Mouse (Mus musculus) limb, embryonic 12.5 days (tissue): ENCODE results near the gene Ubl4b. TPM values are rescaled to one million over a fixed set of nuclear protein-coding genes. Genes with fewer than 3 reads are reported as not detected.

ENCODE experiments used
- ATAC-seq: fragments of 200-750 bp; cut with Nextera tagmentation; 2 replicates; pipeline ENCODE4 v1.8.0; 2017; ENCODE audit warnings: low read depth, moderate TSS enrichment; ENCODE audit not compliant: insufficient number of reproducible peaks, insufficient read depth, low FRiP score, low TSS enrichment
- H3K27ac ChIP-seq: fragments of 300-500 bp; sonication (generic); 2 replicates; pipeline ENCODE4 v1.5.1; 2016; ENCODE audit warnings: mild to moderate bottlenecking, moderate library complexity
- H3K27me3 ChIP-seq: fragments of 300-500 bp; sonication (generic); 2 replicates; pipeline ENCODE4 v1.6.1; 2016; ENCODE audit warnings: mild to moderate bottlenecking, moderate library complexity
- H3K36me3 ChIP-seq: fragments of 300-500 bp; sonication (generic); 2 replicates; pipeline ENCODE4 v1.6.1; 2016; ENCODE audit warnings: mild to moderate bottlenecking, moderate library complexity
- H3K4me1 ChIP-seq: fragments of 300-500 bp; sonication (generic); replicated peaks from 2 replicates; pipeline ENCODE4 v1.6.1; 2016
- H3K4me2 ChIP-seq: fragments of 300-500 bp; sonication (generic); 2 replicates; pipeline ENCODE4 v1.6.1; 2016; ENCODE audit warnings: mild to moderate bottlenecking, moderate library complexity
- H3K4me3 ChIP-seq: fragments of 300-500 bp; sonication (generic); replicated peaks from 2 replicates; pipeline ENCODE4 v1.5.1; 2016; ENCODE audit warnings: mild to moderate bottlenecking
- H3K9ac ChIP-seq: fragments of 300-500 bp; sonication (generic); replicated peaks from 2 replicates; pipeline ENCODE4 v1.6.1; 2016; ENCODE audit warnings: mild to moderate bottlenecking, moderate library complexity
- H3K9me3 ChIP-seq: fragments of 300-500 bp; sonication (generic); 2 replicates; pipeline ENCODE4 v1.6.1; 2016; ENCODE audit warnings: mild to moderate bottlenecking, moderate library complexity
- WGBS: fragments of 180-500 bp; shearing (Covaris S2); methylation state at CpG from one replicate; pipeline ENCODE4 v1.1.7; 2016; 5-methylcytosine and 5-hydroxymethylcytosine counted together
- polyA plus RNA-seq: library from polyadenylated mRNA; unstranded; fragments of >200 nt; fragmentation: Nextera tagmentation; extraction: Ambion mirVana; gene quantifications from 2 replicates; pipeline ENCODE4 v1.2.1, GENCODE M21; 2016

Gene Ubl4b
- polyA plus RNA-seq, 1 experiment from 2014 or later, result 0.24 TPM

DNA sequence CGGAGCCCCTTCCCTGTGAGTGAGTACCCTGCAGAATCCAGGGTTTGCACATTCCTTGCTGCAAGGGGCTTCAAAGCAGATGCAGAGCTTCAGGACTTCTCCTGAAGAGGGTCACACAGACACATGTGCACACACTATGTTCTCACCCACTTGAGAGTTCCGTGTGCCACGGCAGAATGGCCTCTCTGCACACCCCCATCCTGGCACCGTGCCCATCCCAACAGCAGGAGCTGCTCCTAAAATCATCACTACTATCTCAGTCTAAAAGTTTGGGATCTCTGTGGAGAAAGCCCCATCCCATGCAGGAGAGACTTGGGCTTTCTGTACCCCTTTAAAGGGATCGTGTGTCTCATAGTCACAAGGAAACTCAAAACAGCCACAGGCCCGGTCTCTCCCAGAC lies 31.6 kb upstream of the Ubl4b start:
- H3K27me3 ChIP-seq, result peaks cover 88% of the 10 kb centered on the region
- H3K9ac ChIP-seq, result no peak overlapping the region

DNA sequence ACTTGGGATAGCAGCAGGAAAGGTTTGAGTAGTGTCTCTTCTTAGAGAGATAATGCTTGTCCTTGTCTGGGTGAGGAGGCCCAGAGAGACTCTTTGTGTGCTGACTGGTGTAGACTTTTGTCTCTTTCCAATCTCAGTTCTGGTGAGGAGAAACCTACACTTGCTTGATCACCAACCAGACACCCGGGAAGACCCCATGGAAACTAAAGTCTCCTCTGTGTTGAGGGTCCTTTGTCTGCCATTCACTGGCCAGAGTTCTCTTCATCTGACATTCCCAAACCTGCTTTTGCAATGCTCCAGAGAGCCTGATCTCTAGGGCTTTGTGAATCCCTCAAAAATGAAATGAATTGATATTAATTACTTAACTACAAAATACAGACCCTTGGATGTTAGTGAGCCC lies 29.0 kb upstream of the Ubl4b start:
- Histone ChIP-seq H3K36me3 (no peaks in the 10 kb centered on the region), H3K4me2 (peak overlapping the region; percentile 81), H3K9ac (no peak overlapping the region), H3K27me3 (peaks cover 91% of the 10 kb centered on the region), H3K4me3 (no peak overlapping the region), H3K27ac (no peak overlapping the region), H3K9me3 (no peaks in the 10 kb centered on the region), H3K4me1 (peaks cover 51% of the 10 kb centered on the region)
- ATAC-seq, result no peak
- WGBS, result 8% methylated on average over 1 of the region's 1 CpGs

More for the DNA sequence above, 31.6 kb upstream of the Ubl4b start:
- Histone ChIP-seq H3K36me3 (no peaks in the 10 kb centered on the region), H3K4me1 (peaks cover 38% of the 10 kb centered on the region), H3K9me3 (no peaks in the 10 kb centered on the region), H3K4me2 (no peak overlapping the region), H3K4me3 (no peak overlapping the region), H3K27ac (no peak overlapping the region)
- WGBS, result 64% methylated on average over 6 of the region's 6 CpGs
- ATAC-seq, result no peak

DNA sequence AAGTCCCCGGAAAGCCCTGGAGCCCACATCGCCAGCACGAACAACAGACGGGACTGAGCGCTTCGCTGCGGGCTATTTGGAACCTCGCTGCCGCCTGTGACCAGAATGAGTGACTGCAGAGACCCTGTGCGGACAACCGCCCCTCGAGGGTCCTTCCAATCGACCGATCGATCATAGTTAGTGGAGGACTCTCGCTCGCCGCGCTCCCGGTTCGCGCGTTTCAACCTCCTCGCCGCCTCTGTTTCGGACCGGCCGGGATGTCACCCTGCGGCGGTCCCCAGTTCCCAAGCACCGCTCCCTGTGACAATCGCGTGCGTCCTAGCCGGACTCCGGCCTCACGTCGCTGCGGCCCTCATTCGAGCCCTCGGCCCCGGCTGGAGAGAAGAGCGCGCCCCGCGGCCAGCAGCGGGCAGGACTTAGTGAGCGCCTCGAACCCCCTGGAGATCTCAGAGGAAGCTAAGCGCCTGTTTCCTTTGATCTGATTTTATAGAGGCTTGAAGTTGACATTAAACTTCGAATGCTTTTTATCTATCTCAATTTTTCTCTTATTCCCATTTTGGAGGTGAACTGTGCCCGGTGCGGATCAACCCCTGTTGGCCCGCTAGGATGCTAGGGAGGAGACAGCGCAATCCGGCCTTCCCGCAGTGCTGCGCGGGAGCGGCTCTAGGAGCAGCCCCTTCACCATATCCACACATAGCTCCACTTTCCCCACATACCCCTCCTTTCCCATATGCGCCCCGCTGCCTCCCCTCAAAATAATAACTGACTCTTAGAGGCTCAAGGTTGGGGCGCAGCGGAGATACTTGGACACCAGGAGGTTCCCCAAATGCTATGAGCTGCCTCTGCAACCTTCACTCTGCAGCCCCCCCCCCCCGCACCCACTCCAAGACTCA lies 28.2 kb upstream of the Ubl4b start:
- Histone ChIP-seq H3K27ac (no peak overlapping the region), H3K27me3 (peaks cover 88% of the 10 kb centered on the region), H3K36me3 (no peaks in the 10 kb centered on the region), H3K4me3 (peak overlapping the region; percentile 49), H3K9me3 (no peaks in the 10 kb centered on the region), H3K9ac (peak overlapping the region; percentile 63), H3K4me1 (peaks cover 51% of the 10 kb centered on the region), H3K4me2 (peak overlapping the region; percentile 81)
- ATAC-seq, result peak; percentile 16; the same call in 1 of the 2 replicates
- 1% methylated on average over 65 of the region's 65 CpGs for WGBS

DNA sequence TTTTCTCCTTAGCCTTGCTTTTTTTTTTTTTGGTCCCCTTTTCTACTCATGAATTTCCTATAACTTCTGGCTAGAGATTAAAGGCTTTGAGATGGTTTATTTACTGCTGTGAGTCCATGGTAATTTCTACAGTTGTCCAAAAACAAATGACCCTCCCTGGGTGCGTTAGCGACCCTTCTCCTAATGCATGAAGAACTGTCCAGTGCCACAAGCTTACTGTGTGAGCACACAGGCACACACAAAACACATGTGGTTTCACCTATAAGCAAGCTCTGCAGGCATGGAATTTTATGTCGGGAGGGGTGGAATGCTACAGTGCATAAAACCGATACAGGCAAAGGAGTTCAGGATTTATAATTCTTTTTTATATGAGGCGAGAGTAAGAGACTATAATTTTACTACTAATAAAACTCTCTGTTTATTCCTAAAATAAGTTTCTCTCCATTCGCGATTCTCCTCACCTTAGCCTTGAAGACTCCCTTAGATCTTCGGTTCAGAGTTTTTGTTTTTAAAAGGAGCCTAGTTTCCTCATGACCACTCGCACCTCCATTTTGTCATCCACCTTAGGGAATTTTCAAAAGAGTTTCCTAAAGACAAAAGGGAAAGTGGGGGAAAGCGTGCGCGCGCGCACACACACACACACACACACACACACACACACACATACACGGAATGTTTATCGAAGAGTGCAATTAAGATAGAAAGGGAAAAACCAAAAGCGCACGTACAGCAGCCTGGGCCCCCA lies 27.4 kb upstream of the Ubl4b start:
- peak overlapping the region; percentile 81 for H3K4me2 ChIP-seq
- peaks cover 88% of the 10 kb centered on the region for H3K27me3 ChIP-seq
- H3K36me3 ChIP-seq, result no peaks in the 10 kb centered on the region
- ATAC-seq, result no peak
- H3K4me3 ChIP-seq, result peak overlapping the region; percentile 49
- no peaks in the 10 kb centered on the region for H3K9me3 ChIP-seq
- H3K9ac ChIP-seq, result peak overlapping the region; percentile 63
- H3K27ac ChIP-seq, result no peak overlapping the region
- H3K4me1 ChIP-seq, result peaks cover 51% of the 10 kb centered on the region
- WGBS, result 2% methylated on average over 18 of the region's 18 CpGs

DNA sequence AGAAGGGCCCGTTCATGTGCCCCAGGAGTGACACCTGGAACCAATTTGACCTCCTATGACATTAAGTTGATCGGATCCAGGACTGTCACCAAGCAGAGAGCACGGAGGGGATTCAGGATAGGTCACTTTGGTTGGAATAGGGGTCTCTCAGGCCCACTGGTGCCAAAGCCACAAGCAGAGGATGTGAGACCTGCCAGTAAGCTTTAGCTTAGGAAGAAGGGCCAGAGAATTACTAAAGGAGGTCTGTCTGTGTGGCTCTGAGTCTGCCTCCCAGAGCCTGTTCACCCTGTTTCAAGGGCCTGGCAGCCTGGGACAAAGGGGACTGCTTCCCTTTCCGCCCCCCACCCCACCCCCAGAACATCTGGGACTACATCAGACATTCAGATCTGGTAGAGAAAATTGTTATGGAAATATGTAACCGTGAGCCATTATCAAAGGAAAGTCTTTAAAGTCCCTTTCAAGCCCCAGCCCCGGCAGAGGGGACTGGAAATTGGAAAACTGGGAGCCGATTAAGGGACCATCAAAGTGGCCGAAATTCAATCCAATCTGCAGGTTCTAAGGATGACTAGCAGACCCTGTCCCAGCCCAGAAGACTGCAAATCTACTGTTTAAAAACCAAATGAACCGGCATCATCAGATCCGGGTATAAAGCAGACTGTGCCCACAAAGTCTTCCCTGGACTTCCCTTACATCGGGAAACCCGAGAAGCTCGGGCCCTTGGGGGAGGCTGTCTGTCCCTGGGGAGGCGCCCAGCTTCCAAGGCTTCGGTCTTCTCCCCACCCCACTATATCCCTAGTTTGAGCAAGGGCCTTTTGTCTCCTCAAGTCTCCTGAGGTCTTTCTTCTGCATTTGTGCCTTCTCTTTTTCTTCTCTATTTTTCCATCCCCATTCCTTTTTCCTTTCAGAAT lies 26.5 kb upstream of the Ubl4b start:
- H3K36me3 ChIP-seq, result no peaks in the 10 kb centered on the region
- peaks cover 48% of the 10 kb centered on the region for H3K4me1 ChIP-seq
- WGBS, result 3% methylated on average over 15 of the region's 15 CpGs
- 0 out of 2 replicates have a peak overlapping the region, but pooled peaks have one; percentile 6 for H3K4me3 ChIP-seq
- peaks cover 81% of the 10 kb centered on the region for H3K27me3 ChIP-seq
- ATAC-seq, result no peak
- H3K9me3 ChIP-seq, result no peaks in the 10 kb centered on the region
- H3K27ac ChIP-seq, result no peak overlapping the region
- H3K4me2 ChIP-seq, result peak overlapping the region; percentile 81
- H3K9ac ChIP-seq, result no peak overlapping the region

DNA sequence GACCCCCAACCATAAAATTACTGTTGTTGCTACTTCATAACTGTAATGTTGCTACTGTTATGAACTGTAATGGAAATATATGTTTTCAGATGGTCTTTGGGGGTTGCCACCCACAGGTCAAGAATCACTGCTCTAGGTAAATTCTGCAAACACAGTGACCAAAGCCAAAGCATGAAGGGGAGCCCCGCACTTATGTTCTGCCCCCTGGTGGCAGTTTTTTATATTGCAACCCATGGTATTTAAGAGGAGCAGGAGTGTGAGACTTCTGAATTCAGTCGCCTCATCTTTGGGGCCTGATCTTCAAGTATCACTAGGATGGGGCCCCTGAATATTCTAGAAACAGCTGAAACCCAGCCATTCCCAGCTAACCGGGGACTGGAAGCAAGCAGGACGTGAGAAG lies 24.6 kb upstream of the Ubl4b start:
- Histone ChIP-seq H3K27me3 (peaks cover 62% of the 10 kb centered on the region), H3K9me3 (no peaks in the 10 kb centered on the region), H3K4me2 (no peak overlapping the region), H3K4me1 (peaks cover 39% of the 10 kb centered on the region), H3K27ac (no peak overlapping the region), H3K36me3 (no peaks in the 10 kb centered on the region), H3K4me3 (no peak overlapping the region), H3K9ac (no peak overlapping the region)
- no peak for ATAC-seq
- 16% methylated on average over 4 of the region's 4 CpGs for WGBS

DNA sequence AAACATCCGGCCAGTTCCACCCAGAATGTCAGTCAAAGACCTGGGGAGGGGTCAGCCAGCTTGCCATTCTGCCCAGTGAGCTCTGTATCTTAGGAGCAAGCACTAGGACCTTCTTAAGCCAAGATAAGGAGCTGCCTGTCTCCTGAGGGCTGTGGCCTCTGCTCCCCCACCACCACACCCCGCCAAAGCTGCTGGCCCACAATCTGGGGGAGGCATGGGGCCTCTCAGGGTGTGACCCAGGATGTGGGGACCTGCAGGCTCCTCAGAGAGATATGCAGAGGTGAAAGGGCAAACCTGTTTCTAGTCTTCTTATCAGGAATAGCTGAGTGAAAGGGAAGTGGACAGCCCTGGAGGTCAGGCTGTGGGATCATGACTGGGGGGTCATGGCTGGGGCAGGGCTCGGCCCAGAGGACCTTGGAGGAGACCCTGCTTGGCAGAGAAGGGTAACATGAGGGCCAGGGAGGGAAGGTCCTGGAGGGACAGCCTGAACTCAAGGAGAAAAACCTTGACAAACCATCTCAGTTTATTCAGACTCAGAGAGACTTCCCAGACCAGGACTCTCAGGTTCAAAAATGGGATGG lies 23.0 kb upstream of the Ubl4b start:
- H3K4me3 ChIP-seq, result no peak overlapping the region
- no peaks in the 10 kb centered on the region for H3K9me3 ChIP-seq
- H3K36me3 ChIP-seq, result no peaks in the 10 kb centered on the region
- ATAC-seq, result no peak
- peaks cover 25% of the 10 kb centered on the region for H3K4me1 ChIP-seq
- H3K27me3 ChIP-seq, result peaks cover 46% of the 10 kb centered on the region
- no peak overlapping the region for H3K4me2 ChIP-seq
- H3K9ac ChIP-seq, result no peak overlapping the region
- WGBS, result 37% methylated on average over 3 of the region's 3 CpGs
- no peak overlapping the region for H3K27ac ChIP-seq

DNA sequence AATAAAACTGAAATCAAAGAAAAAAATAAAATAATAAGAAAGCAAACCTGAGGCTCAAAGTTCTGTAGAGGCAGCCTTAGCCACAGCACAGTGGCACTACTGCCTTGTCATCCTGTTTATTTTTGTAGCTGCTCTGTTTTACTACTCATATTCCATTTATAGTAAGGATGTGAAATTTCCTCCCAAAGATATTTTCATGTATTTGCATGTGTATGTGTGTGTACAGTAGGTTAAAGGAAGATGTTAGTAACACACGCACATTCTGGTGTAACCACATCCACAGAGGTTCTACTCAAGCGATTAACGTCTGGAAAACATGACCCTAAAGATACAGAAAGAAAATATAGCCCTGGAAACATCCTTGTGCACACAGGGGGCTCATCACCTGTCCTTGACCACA lies 21.9 kb upstream of the Ubl4b start:
- peaks cover 41% of the 10 kb centered on the region for H3K27me3 ChIP-seq

DNA sequence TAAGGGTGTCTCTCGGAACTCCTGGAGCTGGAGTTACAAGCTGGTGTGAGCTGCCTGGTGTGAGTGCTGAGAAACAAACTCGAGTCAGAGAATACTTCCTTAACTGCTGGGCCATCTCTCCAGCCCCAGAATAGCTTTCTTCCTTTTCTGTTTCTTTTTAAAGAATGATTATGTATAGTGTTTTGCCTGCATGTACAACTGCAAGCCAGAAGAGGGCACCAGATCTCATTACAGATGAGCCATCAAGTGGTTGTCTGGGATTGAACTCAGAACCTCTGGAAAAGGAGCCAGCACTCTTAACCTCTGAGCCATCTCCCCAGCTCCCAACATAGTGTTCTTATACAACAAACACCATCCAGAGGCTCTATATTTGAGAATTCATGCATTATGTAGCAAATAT lies 16.3 kb upstream of the Ubl4b start:
- ATAC-seq, result no peak

More for the DNA sequence above, 21.9 kb upstream of the Ubl4b start:
- peaks cover 16% of the 10 kb centered on the region for H3K4me1 ChIP-seq
- no peak overlapping the region for H3K4me2 ChIP-seq
- no peak overlapping the region for H3K9ac ChIP-seq
- H3K27ac ChIP-seq, result no peak overlapping the region
- H3K9me3 ChIP-seq, result no peaks in the 10 kb centered on the region
- no peak for ATAC-seq
- H3K36me3 ChIP-seq, result no peaks in the 10 kb centered on the region
- WGBS, result 86% methylated on average over 3 of the region's 3 CpGs
- no peak overlapping the region for H3K4me3 ChIP-seq

DNA sequence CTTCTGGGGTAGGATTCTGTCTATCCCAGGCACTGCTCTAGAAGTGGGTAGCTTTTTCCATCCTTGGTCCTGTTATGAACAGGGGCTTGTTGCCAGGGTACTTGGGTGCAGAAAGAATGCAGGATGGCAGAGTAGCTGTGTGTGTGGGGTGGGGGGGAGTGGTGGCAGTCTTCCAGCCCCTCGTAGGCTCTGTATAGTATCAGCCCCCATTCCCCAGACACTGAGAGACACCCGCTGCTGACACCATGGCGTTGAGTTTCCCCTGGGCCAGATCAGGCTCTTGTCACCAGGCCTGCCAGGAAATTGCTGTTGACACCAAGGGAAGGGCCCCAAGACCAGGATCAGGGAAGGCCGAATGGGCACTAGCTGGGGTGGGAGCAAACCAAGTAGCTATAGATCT lies 13.8 kb upstream of the Ubl4b start:
- Histone ChIP-seq H3K27ac (no peak overlapping the region), H3K4me1 (peaks cover 9% of the 10 kb centered on the region), H3K4me3 (no peak overlapping the region), H3K9ac (no peak overlapping the region), H3K9me3 (no peaks in the 10 kb centered on the region), H3K36me3 (no peaks in the 10 kb centered on the region), H3K4me2 (no peak overlapping the region), H3K27me3 (peaks cover 26% of the 10 kb centered on the region)
- no peak for ATAC-seq
- 66% methylated on average over 4 of the region's 4 CpGs for WGBS

More for the DNA sequence above, 16.3 kb upstream of the Ubl4b start:
- peaks cover 18% of the 10 kb centered on the region for H3K27me3 ChIP-seq
- no peaks in the 10 kb centered on the region for H3K36me3 ChIP-seq
- no peak overlapping the region for H3K4me2 ChIP-seq
- 54% methylated on average over 2 of the region's 2 CpGs for WGBS
- H3K9ac ChIP-seq, result no peak overlapping the region
- H3K4me3 ChIP-seq, result no peak overlapping the region
- H3K27ac ChIP-seq, result no peak overlapping the region
- no peaks in the 10 kb centered on the region for H3K9me3 ChIP-seq
- H3K4me1 ChIP-seq, result no peaks in the 10 kb centered on the region
